Mouse (Mus musculus) gastrocnemius, adult 8-10 months (tissue): ENCODE data around the gene Nup88. TPM values are rescaled to one million over a fixed set of nuclear protein-coding genes. Genes with fewer than 3 reads are reported as not detected.
"Not testable (repeated sequence)": the region's sequence is repeated elsewhere in the genome, so short reads cannot be mapped to it uniquely, and the experiment has no call there.

Experiments
- DNase-seq, 2 experiments: peaks; one replicate each; pipeline ENCODE4 v3.0.0; 2022; ENCODE audit warnings: low spot score in 2 of 2
- total RNA-seq, 4 experiments: library from RNA; stranded (reverse); gene quantifications; 2 replicates each; pipeline ENCODE4 v1.2.4; 2022

The Nup88 gene
- total RNA-seq, 4 experiments from 2014 or later: 26.4 to 38.5 (median 31.9) TPM

DNA sequence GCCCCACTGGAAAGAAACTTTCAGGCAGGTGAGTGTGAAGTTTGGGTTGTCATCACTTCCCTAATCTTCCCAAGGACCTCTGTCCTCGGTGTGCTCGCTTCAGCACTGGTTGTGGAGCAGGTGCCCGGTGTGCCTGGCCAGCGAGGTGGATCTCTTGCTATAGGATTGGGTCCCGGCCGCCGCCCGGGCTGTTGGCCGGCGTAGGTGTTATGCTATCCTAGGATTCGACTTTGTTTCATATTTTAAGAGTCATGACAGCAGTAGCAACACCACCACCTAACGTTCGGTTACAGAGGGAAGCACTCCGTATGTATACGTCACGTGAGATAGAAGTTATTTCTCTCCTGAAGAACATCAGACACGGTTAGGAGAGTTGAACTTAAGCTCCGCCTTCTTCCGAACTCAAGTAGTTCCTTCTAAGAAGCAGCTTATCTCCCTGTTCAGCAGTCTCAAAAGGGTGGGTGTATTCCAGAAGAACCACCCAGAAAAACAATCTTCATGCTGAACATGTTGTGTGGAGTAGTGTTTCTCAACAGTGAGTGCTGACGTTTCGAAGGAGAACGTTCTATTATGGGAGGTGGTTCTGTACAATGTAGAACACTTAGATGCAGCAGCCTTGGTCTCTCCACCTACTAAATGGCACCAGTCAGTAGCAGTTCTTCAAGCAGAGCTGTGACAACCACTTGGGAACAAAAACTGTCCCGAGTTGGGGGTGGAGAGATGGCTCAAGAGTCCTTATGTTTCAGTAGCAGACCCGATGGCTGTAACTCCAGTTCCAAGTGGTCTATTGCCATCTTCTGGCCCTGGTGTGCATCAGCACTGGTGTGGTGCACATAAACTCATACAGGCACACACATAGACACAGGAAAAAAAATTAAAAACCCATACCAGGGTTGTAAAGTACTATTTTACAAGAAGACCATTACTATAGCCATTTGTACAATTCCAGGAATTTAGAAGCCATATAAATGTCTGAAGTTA, 1.1 kb upstream of the Nup88 start:
- no peak for DNase-seq

GRCm38 (mm10) chr11:70969271-70969794, 440 bp downstream of the Nup88 start:
- no peak for DNase-seq

GRCm38 (mm10) chr11:70964222-70964907, 5.4 kb downstream of the Nup88 start:
- no peak for DNase-seq

GRCm38 (mm10) chr11:70960786-70961554, 8.8 kb downstream of the Nup88 start:
- no peak for DNase-seq

GRCm38 (mm10) chr11:70954711-70955110, 15.1 kb downstream of the Nup88 start:
- no peak for DNase-seq

DNA sequence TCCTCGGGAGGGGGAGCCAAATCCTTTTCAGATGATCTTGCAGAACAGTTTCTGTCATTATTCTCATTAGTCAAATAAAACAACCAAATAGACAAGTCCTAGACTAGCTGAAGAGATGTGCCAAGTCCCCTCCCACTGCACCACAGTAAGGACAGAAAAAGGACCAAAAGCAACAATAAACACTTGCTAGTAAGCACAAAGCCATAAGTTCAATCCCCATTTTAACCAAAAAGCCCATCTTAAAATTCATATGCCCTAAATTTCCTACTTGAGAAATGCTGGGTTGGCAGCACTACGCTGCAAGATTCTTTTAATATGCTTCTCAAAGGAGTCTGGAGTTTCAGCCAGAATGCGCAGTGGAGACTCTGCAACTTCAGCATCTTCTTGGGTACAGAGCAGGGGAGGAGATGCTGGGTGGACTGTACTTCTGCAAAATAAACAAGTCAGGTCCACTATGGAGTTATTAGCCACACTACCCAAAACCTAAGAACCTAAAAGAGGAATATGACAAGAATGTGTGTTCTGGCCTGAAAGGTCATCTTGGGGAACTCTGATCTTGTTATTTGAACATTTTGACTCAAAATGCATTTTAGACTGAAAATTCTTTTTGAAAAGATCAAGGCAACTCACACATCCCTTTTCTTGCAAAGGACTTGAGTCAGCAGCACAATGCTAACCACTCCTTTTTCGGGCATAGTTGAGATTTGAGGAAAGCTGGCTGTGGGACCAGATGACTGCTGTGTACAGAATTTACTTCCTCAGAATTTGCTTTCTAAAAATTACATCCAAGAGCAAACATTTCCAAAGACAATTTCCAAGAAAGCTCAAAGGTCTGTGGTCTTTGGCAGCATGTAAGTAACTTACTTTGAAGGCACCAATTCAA, 24.6 kb downstream of the Nup88 start:
- DNase-seq: no peak

GRCm38 (mm10) chr11:70943651-70944050, 26.1 kb downstream of the Nup88 start:
- no peak for DNase-seq

DNA sequence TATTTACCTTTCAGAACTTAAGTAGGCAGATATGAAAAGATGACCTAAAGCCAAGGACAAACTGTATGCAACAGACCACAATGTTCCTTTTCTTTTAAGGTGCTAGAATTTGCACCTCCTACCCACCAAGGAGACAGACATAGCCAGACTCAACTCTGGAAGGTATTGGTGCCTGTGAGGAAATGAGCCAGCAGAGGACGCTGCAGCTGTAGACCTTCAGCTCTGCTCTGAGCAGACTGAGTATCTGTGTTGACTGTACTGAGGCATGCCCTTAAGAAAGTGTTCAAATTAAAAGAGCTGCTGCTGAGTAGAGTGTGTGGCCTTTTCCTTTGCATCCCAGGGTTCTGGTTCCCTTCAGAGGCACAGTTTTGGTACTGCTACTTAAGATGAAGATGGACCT, 27.2 kb downstream of the Nup88 start:
- DNase-seq: no peak

DNA sequence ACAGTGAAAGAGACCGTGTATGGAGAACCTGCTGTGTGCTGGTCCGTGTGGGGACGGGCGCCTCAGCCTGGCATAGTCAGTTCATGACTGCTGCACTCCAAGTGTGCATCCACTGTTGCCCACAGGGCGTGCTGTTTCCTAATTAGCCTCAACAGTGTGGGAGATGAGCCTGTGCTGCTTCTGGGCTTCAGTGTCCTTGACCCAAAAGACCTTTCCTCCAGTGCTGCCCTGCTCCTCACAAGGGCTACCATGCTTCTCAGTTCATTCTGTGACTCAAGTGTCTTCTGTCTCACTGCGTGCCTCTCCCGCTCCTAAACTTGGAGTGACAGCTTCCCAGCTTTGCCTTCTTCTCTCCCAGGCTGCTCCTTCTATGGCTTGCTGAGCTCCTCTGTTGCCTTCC, 34.5 kb downstream of the Nup88 start:
- no peak for DNase-seq

- DNase-seq: no peak
Observed at GRCm38 (mm10) chr11:70931461-70931860, 38.3 kb downstream of the Nup88 start.

DNA sequence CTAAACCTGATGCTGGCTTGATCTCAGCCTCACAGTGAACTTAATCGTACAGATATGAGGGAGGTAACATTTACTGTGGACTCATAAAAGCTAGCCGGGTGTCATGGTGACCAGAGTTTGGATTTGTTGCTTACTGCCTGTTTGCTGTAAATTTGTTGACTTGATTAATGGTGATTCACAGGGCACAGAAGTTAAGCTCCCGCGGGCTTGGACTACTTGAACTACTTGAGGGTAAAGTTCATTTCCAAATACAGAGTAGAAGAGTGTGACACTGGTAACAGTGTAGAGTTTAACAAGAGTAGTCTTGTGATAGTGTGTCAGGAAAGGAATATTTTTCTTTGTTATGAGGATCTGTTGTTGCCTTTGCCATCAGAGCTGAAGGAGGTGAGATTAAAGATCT, 50.2 kb downstream of the Nup88 start:
- DNase-seq: no peak

DNA sequence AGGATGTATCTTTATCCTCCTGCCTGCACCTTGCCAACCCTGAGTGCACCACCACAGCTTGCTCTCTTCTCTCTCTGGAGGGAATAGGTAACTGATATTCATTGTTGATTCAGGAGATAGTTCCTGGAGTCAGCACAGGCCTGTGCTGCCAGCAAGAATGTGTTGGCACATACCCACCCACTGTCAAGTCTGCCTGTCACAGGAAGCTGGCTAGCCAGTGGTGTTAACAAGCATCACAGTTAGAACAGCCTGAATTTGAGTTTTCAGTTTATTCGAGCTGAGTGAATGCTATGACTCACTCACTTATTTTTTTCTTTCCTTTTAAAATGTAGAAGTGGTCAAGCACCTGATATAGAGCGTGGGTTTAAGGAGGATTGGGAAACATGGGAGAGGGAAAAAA, 51.9 kb downstream of the Nup88 start:
- DNase-seq: no peak

DNA sequence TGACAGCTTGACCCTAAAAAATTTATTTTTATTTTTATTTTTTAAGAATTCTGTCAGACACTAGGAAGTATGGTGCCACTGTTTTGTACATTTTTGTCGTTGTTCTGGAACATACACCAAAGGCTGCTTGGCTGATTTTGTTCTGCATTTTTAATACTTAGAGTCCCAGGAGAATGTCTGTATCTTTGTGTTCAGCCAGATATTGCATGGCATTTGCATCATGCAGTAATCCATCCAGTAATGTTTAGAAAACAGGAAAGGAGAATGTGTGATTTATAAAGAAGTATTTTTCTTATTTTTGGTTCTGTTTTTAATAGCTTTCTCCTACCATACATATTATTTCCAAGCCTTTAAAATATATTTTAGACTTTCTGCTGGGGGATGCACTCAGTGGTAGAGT, 57.9 kb downstream of the Nup88 start:
- DNase-seq: no peak

GRCm38 (mm10) chr11:70911323-70911722, 58.5 kb downstream of the Nup88 start:
- DNase-seq: no peak

DNA sequence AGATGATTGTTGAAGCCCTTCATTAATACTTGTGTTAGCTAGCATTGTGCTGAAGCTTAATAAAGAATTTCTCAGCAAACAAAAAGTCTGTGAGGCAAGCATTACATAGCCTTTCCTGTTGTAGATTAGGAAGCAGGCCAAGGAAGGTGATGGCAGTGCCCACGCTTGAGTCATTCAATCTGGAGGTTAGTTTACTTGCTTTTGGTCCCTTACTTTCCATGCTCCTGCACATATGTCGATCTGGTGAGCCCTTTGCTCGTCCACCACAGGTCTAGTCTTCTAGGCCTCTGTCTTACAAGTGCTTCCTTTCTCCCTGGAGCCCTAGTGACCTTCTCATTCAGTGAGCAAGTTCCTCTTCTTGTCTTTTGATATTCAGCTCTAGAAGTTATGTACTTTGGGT, 63.1 kb downstream of the Nup88 start:
- DNase-seq: no peak

GRCm38 (mm10) chr11:70898182-70898581, 71.6 kb downstream of the Nup88 start:
- not testable (repeated sequence) for DNase-seq

GRCm38 (mm10) chr11:70897680-70898079, 72.1 kb downstream of the Nup88 start:
- no peak for DNase-seq
